Mouse (Mus musculus) adrenal gland, adult 10 weeks (tissue): ENCODE data around the gene Arhgdia. TPM values are rescaled to one million over a fixed set of nuclear protein-coding genes. Genes with fewer than 3 reads are reported as not detected.

Experiments
- polyA plus RNA-seq: library from polyadenylated mRNA; stranded (reverse); fragments of 350-450 nt; fragmentation: Illumina TruSeq; extraction: RNeasy Lipid Tissue Mini Kit (QIAGEN cat#74804); gene quantifications from one replicate; pipeline ENCODE4 v1.2.3, GENCODE M21; 2014; ENCODE audit warnings: low read depth, low replicate concordance

The Arhgdia gene
- polyA plus RNA-seq, result 32.9 TPM

GRCm38 (mm10) chr11:120581490-120582267, at the start of gene Arhgdia:
Arhgdia (minus strand) TSS chr11:120581624.

GRCm38 (mm10) chr11:120625152-120625775, 43.8 kb upstream of the Arhgdia start, which contains the start of gene Sirt7:
Sirt7 (minus strand) TSS chr11:120625240.

DNA sequence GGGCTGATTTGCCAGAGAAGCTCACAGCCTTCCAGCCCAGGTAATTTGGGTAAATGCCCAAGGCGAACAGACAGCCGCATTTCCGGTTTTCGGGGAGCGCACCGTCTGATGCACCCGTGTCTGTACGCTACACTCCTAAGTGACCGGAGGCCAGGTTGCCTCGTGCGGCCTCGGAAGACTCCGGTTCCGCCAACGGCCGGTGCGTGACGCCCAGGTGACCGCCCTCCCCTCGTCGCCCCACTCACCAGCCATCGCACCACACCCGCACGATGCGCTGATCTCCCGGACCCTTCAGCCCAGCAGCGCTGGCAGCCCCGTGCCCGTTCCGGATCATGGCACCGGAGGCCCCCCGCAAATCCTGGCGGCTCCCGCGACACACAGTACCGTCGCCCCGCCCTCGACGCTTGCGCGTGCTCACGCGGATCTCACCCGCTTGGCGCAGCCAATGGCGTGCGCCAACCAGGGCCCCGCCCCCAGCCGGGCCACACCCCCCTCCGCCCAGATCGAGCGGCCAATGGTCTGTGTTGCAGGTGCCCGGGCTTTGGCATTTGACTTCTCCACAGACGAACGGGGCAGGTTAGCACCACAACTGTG, 36.2 kb upstream of the Arhgdia start, which contains the start of gene Pcyt2:
Gene Pcyt2 (minus strand): TSS at position 418 of the 594 bp plus-strand sequence.

GRCm38 (mm10) chr11:120608241-120609034, 27.0 kb upstream of the Arhgdia start, which contains the start of gene Npb:
Npb (plus strand) TSS chr11:120608477.

GRCm38 (mm10) chr11:120598283-120598989, 17.0 kb upstream of the Arhgdia start, which contains the start of the genes Alyref and Anapc11:
Alyref (minus strand) TSS chr11:120598365.
Anapc11 (plus strand) TSS chr11:120598421.

GRCm38 (mm10) chr11:120572752-120573584, 8.5 kb downstream of the Arhgdia start, which contains the start of gene P4hb:
P4hb (minus strand) TSS chr11:120573253.

GRCm38 (mm10) chr11:120550810-120551440, 30.5 kb downstream of the Arhgdia start, which contains the start of gene Ppp1r27:
Ppp1r27 (minus strand) TSS chr11:120551132.

DNA sequence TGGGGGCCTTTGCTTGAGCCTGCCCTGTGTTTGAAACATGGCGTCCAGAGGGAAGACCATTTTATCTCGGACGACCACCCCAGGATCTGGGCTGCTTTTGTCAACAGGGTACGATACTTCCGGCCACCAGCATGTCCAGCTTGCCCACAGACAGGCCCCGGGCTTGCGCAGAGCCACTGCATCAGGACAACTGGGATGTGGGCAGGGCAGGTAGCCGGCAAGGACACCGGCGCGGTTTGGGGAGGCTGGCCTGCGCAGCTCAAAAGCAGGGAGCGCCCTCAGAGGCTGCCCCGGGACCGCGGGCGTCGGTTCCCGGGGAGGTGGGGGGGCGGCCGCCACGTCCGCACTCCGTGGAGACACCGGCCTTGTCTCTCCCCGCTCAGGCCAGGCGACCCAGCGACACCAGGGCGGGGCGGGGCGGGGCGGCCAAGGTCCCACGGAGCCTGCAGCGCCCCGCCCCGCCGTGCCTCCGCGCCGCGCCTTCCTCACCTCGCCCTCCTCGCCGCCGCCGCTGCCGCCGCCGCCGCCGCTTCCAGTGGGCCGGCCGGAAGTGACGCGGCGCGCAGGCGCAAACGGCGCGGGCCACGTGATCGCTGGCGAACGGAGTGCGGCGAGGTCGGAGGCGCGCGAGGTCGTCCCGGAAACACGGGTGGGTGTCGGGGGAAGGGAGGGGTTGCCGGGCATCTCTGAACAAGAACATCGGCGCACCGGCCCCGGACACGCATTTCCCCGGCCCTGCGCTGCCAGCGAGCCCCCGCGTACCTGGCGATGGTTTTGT, 32.1 kb downstream of the Arhgdia start, which contains the start of gene Mcrip1:
Gene Mcrip1 (minus strand): TSS at position 560 of the 778 bp plus-strand sequence.

GRCm38 (mm10) chr11:120530085-120530964, 51.1 kb downstream of the Arhgdia start, which contains the start of gene Gcgr:
Gcgr (plus strand) TSS chr11:120530699.

Other genes with a start within 250 kb of the Arhgdia start
- gene Actg1, start 233.1 kb downstream of the Arhgdia start, polyA plus RNA-seq, result 383 TPM
- not detected for gene Fscn2, start 220.1 kb downstream of the Arhgdia start, polyA plus RNA-seq
- gene Faap100, start 202.9 kb downstream of the Arhgdia start, polyA plus RNA-seq, result 0.29 TPM
- gene Nploc4, start 143.9 kb downstream of the Arhgdia start, polyA plus RNA-seq, result 29.9 TPM
- gene Tspan10, start 139.0 kb downstream of the Arhgdia start, polyA plus RNA-seq, result not detected
- not detected for gene Pde6g, start 128.1 kb downstream of the Arhgdia start, polyA plus RNA-seq
- gene Oxld1, start 123.6 kb downstream of the Arhgdia start, polyA plus RNA-seq, result 1.4 TPM
- gene Ccdc137, start 123.5 kb downstream of the Arhgdia start, polyA plus RNA-seq, result 13.4 TPM
- gene Arl16, start 114.0 kb downstream of the Arhgdia start, polyA plus RNA-seq, result 16.2 TPM
- 2.4 TPM for gene Mrpl12, start 97.0 kb downstream of the Arhgdia start, polyA plus RNA-seq
- 2.2 TPM for gene Slc25a10, start 89.8 kb downstream of the Arhgdia start, polyA plus RNA-seq
- gene Gcgr, start 50.9 kb downstream of the Arhgdia start, polyA plus RNA-seq, result not detected
- 1.0 TPM for gene Mcrip1, start 31.9 kb downstream of the Arhgdia start, polyA plus RNA-seq
- gene Ppp1r27, start 30.5 kb downstream of the Arhgdia start, polyA plus RNA-seq, result not detected
- gene P4hb, start 8.4 kb downstream of the Arhgdia start, polyA plus RNA-seq, result 183 TPM
- 20.8 TPM for gene Alyref, start 16.7 kb upstream of the Arhgdia start, polyA plus RNA-seq
- gene Anapc11, start 16.8 kb upstream of the Arhgdia start, polyA plus RNA-seq, result 10.3 TPM
- gene Npb, start 26.9 kb upstream of the Arhgdia start, polyA plus RNA-seq, result not detected
- gene Pcyt2, start 36.3 kb upstream of the Arhgdia start, polyA plus RNA-seq, result 14.4 TPM
- 7.9 TPM for gene Sirt7, start 43.6 kb upstream of the Arhgdia start, polyA plus RNA-seq
- 17.5 TPM for gene Mafg, start 52.0 kb upstream of the Arhgdia start, polyA plus RNA-seq
- 0.52 TPM for gene Pycr1, start 62.1 kb upstream of the Arhgdia start, polyA plus RNA-seq
- not detected for gene Myadml2, start 66.5 kb upstream of the Arhgdia start, polyA plus RNA-seq
- not detected for gene Notum, start 79.6 kb upstream of the Arhgdia start, polyA plus RNA-seq
- gene Aspscr1, start 91.3 kb upstream of the Arhgdia start, polyA plus RNA-seq, result 2.4 TPM
- 1.7 TPM for gene Cenpx, start 132.1 kb upstream of the Arhgdia start, polyA plus RNA-seq
- 0.47 TPM for gene Lrrc45, start 132.3 kb upstream of the Arhgdia start, polyA plus RNA-seq
- not detected for gene Rac3, start 139.8 kb upstream of the Arhgdia start, polyA plus RNA-seq
- gene Dcxr, start 145.7 kb upstream of the Arhgdia start, polyA plus RNA-seq, result not detected
- 1.2 TPM for gene Cbr2, start 150.5 kb upstream of the Arhgdia start, polyA plus RNA-seq
- not detected for gene Hmga1b, start 181.2 kb upstream of the Arhgdia start, polyA plus RNA-seq
- not detected for gene Rfng, start 202.6 kb upstream of the Arhgdia start, polyA plus RNA-seq
- 30.7 TPM for gene Gps1, start 202.6 kb upstream of the Arhgdia start, polyA plus RNA-seq
- 4.8 TPM for gene Dus1l, start 214.8 kb upstream of the Arhgdia start, polyA plus RNA-seq
- 10.8 TPM for gene Fasn, start 242.9 kb upstream of the Arhgdia start, polyA plus RNA-seq